Mouse (Mus musculus) adrenal gland, postnatal 14 days (tissue): Measurements from ENCODE around the gene D630036H23Rik. TPM values are rescaled to one million over a fixed set of nuclear protein-coding genes. Genes with fewer than 3 reads are reported as not detected.
"Not testable (repeated sequence)": the region's sequence is repeated elsewhere in the genome, so short reads cannot be mapped to it uniquely, and the experiment has no call there.

Experiments used
- DNase-seq: peaks from one replicate; pipeline ENCODE4 v3.0.0; 2021; ENCODE audit warnings: mixed read lengths
- long read RNA-seq, 2 experiments: library from polyadenylated mRNA; stranded (forward); transcript quantifications; one replicate each; pipeline ENCODE4 v2.0.0; 2021
- total RNA-seq: library from RNA; stranded (reverse); gene quantifications from 2 replicates; pipeline ENCODE4 v1.2.3, GENCODE M21; 2021

D630036H23Rik gene
- 1.1 and 2.3 TPM in 2 replicates for total RNA-seq
- long read RNA-seq, experiment 1, transcript D630036H23Rik-201 (1 exons, 940 nt), result major isoform, 5 of 5 reads
- long read RNA-seq, experiment 1, partial matches to known transcripts, result 0 of 5 reads
- long read RNA-seq, experiment 1, other reads (novel, unspliced or antisense), result 0 of 5 reads
- long read RNA-seq, experiment 2, partial matches to known transcripts, result 0 of 3 reads
- long read RNA-seq, experiment 2, other reads (novel, unspliced or antisense), result 0 of 3 reads

GRCm38 (mm10) chr12:36381441-36382340 lies at the start of gene D630036H23Rik, which contains the start of gene Ispd:
Gene D630036H23Rik, minus strand, starts transcription at chr12:36382181.
Gene Ispd, plus strand, starts transcription at chr12:36381450.
- DNase-seq, result peak; percentile 94

DNA sequence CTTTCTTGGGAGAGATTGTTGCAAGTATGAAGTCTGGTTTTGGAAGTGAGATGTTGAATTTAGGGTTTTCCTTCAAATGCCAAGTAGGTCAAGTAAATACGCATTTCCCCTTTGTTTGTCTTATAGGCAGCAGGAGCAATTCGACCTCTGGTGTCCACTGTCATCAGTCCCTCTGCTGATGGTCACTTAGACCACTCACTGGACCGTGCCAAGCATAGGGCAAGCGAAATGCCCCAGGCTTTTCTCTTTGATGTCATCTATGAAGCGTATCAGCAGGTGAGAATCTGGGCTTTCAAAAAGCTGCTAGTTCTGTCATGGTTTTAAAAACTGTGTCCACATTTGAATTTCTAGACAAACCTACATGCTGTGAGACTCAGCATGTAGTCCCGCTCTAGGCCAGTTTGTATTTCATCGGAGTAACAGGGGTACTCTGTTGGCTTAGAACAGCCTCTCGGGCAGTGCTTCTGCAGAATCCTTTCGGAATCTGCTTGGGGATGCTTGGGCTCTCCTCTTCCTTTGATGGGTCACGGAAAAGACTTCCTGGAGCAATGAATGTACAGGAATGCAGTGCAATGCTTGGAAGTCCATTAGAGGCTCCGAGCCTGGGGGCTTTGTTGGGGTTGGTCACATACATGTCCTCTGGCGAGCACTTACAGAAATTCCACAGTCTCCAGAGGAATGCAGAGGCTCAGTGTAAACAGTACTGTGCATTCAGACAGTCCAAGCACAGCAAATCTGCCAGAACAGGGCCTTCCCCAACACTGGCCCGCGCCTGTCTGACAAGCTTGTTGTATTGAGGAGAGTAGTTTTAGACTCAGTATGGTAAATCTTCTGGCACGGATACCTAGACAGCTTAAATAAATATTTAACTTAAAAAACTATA lies 44.4 kb upstream of the D630036H23Rik start:
- DNase-seq, result no peak

DNA sequence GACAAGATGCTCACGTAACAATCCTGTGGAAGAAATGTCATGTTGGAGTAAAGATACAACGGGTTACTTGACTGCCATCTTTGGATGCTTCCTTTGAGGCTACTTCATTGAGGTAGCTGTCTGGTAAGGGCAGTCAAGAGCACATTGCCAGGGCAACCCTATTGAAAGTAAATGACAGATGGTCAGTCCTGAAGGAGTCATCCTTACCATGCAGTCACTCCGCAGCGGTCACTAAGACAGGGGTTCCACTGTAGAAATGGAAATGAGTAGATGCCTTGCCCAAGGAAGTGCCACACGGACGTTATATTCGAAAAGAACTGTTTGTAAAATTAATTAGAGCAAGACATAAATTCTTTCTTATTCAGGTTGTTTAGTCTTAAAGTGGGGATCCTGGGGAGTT lies 43.3 kb upstream of the D630036H23Rik start:
- DNase-seq, result no peak

GRCm38 (mm10) chr12:36423677-36424076 lies 41.7 kb upstream of the D630036H23Rik start:
- DNase-seq, result peak; percentile 47

- DNase-seq, result no peak
These were observed 13.1 kb upstream of the D630036H23Rik start for GRCm38 (mm10) chr12:36395115-36395514.

DNA sequence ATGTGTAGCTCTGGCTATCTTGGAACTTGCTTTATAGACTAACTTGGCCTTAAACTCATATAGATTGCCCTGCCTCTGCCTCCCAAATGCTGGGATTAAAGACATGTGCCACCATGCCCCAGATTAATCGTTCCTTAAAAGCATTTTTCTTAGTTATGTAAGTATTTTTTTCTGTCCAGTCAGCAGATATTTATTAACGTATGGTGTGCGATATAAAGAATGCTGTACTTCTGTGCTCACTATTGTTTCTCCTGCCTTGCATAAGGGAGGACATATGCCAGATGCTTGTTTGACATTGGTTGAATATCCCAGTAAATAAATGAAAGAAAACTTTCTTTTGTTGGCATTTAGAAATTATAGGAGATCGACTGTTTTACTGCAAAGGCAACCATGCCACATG lies 5.0 kb upstream of the D630036H23Rik start:
- DNase-seq, result no peak

- DNase-seq, result no peak
These were observed 3.4 kb upstream of the D630036H23Rik start for GRCm38 (mm10) chr12:36385386-36385785.

DNA sequence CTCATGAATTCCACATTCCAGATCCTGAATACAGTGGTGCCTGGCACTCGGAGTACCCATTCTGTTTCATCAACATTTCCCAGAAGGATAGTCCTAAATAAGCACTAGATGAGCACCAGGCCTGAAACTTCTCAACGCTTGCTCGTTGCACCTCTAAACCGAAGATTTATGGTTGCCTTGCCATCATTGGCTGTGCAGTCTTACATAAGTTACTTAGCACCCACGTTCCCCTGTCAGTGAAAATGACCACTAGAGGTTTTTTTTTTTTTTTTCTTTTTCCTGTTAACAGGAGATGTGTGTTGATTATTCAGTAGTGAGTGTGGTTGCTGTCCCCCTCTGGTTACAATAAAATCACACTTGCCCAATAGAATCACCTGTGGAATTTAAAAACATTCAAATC lies 1.2 kb downstream of the D630036H23Rik start:
- no peak for DNase-seq

GRCm38 (mm10) chr12:36380254-36380653 lies 1.7 kb downstream of the D630036H23Rik start:
- no peak for DNase-seq

DNA sequence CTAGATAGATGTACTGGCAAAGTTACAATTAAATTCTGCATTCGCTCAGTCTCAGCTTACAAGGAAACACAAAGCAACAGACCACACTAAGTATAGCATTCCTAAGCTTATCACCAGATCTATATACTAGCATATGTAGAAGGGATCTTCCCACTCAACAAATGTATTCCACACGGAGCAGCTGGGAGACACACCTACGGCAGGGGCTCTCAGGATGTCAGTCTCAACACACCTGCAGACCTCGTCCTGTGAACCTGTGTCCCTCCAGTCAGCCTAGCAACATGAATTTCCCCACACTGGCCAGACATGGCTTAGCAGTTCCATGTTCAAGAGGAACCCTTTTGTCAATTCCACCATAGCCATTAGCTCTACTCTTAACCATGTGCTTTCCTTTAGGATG lies 5.6 kb downstream of the D630036H23Rik start:
- DNase-seq, result not testable (repeated sequence)

- DNase-seq, result no peak
These were observed 8.6 kb downstream of the D630036H23Rik start for GRCm38 (mm10) chr12:36373237-36373998.

GRCm38 (mm10) chr12:36364013-36364412 lies 18.0 kb downstream of the D630036H23Rik start:
- DNase-seq, result no peak

DNA sequence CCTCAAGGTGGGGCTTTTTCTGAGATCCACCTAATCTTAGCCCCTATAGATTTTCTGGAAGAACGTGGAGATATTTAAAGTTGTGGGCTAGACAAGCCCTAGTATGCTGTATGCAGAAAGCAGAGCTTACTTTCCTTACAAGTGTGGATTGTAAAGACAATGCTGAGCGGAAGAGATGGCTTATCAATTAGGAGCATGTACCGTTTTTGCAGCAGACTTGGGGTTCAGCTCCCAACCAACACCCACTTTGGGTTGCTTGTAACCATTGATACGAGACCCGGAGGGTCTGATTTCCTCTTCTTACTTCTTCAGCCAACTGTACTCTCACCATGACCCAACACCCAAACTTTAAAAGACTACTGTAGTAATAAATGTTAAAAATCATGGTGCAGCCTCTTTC lies 21.3 kb downstream of the D630036H23Rik start:
- no peak for DNase-seq

DNA sequence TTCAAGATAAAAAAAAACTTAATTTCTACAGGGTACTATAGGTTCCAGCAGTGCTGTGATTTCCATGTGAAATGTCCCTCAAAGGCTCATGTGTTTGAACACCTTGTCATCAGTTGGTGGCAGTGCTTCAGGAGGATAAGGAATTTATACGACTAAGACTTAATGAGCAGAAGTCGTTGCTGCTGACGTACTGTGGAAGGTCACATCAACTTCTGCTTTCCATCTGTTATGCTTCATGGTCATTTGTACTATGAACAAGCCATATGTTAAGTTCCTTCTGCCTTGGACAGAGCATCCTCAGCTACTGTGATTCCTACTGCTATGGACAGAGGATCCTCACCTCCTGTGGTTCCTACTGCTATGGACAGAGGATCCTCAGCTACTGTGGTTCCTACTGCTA lies 21.9 kb downstream of the D630036H23Rik start:
- DNase-seq, result no peak

DNA sequence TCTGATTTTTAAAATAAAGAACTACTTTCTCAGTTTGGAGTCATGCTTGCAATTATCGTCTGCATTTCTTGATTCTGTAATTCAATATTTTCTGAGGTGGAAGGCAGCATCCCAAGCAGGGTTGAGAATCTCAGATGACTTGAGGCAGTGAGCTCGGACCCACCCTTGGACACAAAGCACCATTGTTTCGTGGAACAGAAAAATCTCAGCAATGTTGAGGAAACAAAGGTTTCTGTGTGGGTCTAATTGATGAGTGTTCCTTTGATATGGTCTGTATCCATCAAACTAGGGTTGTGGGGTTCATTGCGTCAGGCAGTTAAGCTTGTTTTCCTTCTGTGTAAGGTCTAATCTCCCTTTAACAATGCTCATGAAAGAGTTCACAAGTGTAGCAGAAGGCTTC lies 37.9 kb downstream of the D630036H23Rik start:
- DNase-seq, result no peak

DNA sequence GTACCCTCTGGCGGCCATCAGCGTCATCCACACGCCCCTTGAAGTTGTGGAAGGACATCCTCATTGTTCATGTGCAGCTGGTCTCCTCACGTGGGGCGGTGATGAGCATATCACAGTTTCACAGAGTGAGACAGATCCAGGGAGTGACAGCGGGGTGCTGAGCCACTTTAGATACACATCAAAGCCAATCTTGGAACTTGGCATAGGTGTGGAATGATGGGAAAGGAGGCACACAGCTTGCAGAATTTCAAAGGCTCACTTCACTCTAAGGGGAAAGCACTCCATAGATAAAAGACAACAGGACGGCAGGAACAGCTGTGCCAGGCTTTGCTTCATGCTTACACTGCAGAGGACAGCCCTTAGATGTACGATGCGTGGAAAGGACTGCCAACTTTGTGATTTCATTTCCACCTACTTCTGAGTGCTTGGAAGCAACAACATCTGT lies 48.1 kb downstream of the D630036H23Rik start:
- DNase-seq, result no peak

GRCm38 (mm10) chr12:36332676-36333075 lies 49.3 kb downstream of the D630036H23Rik start:
- no peak for DNase-seq
